ENCODE assay signal across 10 mouse cellular contexts in the genomic region with DNA sequence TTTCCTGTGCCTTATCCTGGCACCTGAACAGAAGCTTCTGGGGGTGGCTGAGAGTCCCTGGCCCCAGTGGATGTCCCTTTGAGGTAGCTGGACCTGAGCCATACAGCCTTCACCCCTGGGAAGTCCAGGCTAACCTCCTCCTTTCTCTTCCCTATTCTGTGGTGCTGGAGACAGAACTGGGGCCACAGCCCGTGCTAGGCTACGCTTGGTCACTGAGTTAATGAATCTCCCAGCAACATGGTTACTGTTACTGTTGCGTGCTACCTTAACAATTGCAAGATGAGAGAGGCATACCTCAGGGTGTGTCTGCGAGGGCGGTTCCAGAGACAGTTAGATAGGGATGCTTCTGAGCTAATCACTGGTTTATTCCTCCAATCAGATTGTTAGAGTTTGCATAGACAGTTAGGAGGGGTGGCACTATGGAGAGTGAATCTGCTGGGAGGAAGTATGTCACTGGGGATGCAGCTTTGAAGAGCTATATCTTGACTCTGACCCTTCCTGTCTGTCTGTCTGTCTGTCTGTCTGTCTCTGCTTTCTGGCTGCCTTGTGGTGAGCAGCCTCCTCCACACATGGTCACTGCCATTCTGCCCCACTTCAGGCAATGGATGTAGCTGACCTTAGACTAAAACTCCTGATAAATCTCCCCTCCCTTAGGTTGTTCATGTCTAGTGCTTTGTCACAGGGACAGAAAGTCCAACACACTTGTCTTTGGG. TPM values are rescaled to one million over a fixed set of nuclear protein-coding genes. Genes with fewer than 3 reads are reported as not detected.
DNase-seq lines count a peak whose midpoint lies in the region; ATAC-seq and TF ChIP-seq lines count a peak whose summit lies in the region.
"Had no signal": no experiment of that assay in that cellular context is flagged by ENCODE, and none has a peak within 500 bp of the region (broad histone marks: within the 10 kb centered on the region; RNA-seq: fewer than 3 reads in every experiment).

No protein-coding gene starts in this region.

- 80% methylated on average over 5 of the region's 5 CpGs for WGBS in hindbrain, embryonic 10.5 days
- 66% methylated on average over 5 of the region's 5 CpGs for WGBS in hindbrain, postnatal 0 days
- WGBS in hindbrain, embryonic 14.5 days = 75% methylated on average over 5 of the region's 5 CpGs
- WGBS in midbrain, embryonic 14.5 days = 71% methylated on average over 5 of the region's 5 CpGs

- DNase-seq in hindbrain, embryonic 10.5 days (ENCODE audit: low spot score) = no peak
- no peak for DNase-seq in hindbrain, postnatal 0 days (ENCODE audit: low spot score)
- DNase-seq in c-Kit-positive CD71-positive TER-119-negative erythroid progenitor cells, embryonic 14.5 days (ENCODE audit: low read depth) = peak; percentile 59
- DNase-seq in hindbrain, embryonic 14.5 days (ENCODE audit: low spot score) = no peak
- no peak for DNase-seq in midbrain, embryonic 14.5 days
- no peak for DNase-seq in cerebellum, adult 8-10 months
- DNase-seq in layer of hippocampus, adult 11-12 months (ENCODE audit: low spot score) = no peak
- DNase-seq in urinary bladder, adult 2 months (ENCODE audit: low spot score) = no peak
- DNase-seq: kidney, adult 18-20 months had no signal

- H3K9ac ChIP-seq in hindbrain, postnatal 0 days (replicated peaks; ENCODE audit: low read length) = no peak overlapping the region
- H3K9ac ChIP-seq in hindbrain, embryonic 14.5 days = no peak overlapping the region
- no peak overlapping the region; the same call in 1 of the 2 replicates for H3K9ac ChIP-seq in midbrain, embryonic 14.5 days (replicated peaks; ENCODE audit: low read length)
- H3K9ac ChIP-seq: limb, embryonic 15.5 days had no signal

- H3K4me3 ChIP-seq in hindbrain, embryonic 10.5 days = no peak overlapping the region
- H3K4me3 ChIP-seq in hindbrain, postnatal 0 days (ENCODE audit: low read length) = no peak overlapping the region
- H3K4me3 ChIP-seq in hindbrain, embryonic 14.5 days (replicated peaks; ENCODE audit: low read length) = no peak overlapping the region
- H3K4me3 ChIP-seq in midbrain, embryonic 14.5 days (replicated peaks; ENCODE audit: low read depth, low read length) = no peak overlapping the region
- H3K4me3 ChIP-seq: limb, embryonic 15.5 days had no signal

- no peak for TF ChIP-seq CTCF in hindbrain, postnatal 0 days (IDR thresholded peaks at IDR 0.05; ENCODE audit: low read depth)

- peak overlapping the region; percentile 76 for H3K27ac ChIP-seq in hindbrain, embryonic 10.5 days
- no peak overlapping the region for H3K27ac ChIP-seq in hindbrain, postnatal 0 days
- 0 out of 2 replicates have a peak overlapping the region, but pooled peaks have one; percentile 30 for H3K27ac ChIP-seq in hindbrain, embryonic 14.5 days
- H3K27ac ChIP-seq in midbrain, embryonic 14.5 days (replicated peaks; ENCODE audit: low read depth, low read length) = peak overlapping the region; percentile 5; the same call in 1 of the 2 replicates
- H3K27ac ChIP-seq: limb, embryonic 15.5 days had no signal

- ATAC-seq in hindbrain, postnatal 0 days = no peak
- no peak for ATAC-seq in hindbrain, embryonic 14.5 days (ENCODE audit: low FRiP score)
- ATAC-seq in midbrain, embryonic 14.5 days (ENCODE audit: low FRiP score, low TSS enrichment) = no peak

- no peak overlapping the region for H3K4me2 ChIP-seq in hindbrain, postnatal 0 days (ENCODE audit: low read depth, low read length)
- H3K4me2 ChIP-seq in hindbrain, embryonic 14.5 days (replicated peaks) = 0 out of 2 replicates have a peak overlapping the region, but pooled peaks have one; percentile 18
- no peak overlapping the region for H3K4me2 ChIP-seq in midbrain, embryonic 14.5 days (ENCODE audit: low read length)
- H3K4me2 ChIP-seq: limb, embryonic 15.5 days had no signal

- H3K36me3 ChIP-seq in hindbrain, embryonic 10.5 days = no peaks in the 10 kb centered on the region
- no peaks in the 10 kb centered on the region for H3K36me3 ChIP-seq in hindbrain, postnatal 0 days (ENCODE audit: insufficient read depth, low read length)
- H3K36me3 ChIP-seq in hindbrain, embryonic 14.5 days (replicated peaks; ENCODE audit: control insufficient read depth, insufficient read depth) = no peaks in the 10 kb centered on the region
- H3K36me3 ChIP-seq in midbrain, embryonic 14.5 days (ENCODE audit: control insufficient read depth, insufficient read depth, low read length) = no peaks in the 10 kb centered on the region
- H3K36me3 ChIP-seq: limb, embryonic 15.5 days had no signal

- no peaks in the 10 kb centered on the region for H3K9me3 ChIP-seq in hindbrain, embryonic 10.5 days
- no peaks in the 10 kb centered on the region for H3K9me3 ChIP-seq in hindbrain, postnatal 0 days (ENCODE audit: low read length)
- H3K9me3 ChIP-seq in hindbrain, embryonic 14.5 days (ENCODE audit: control insufficient read depth, low read length) = no peaks in the 10 kb centered on the region
- H3K9me3 ChIP-seq in midbrain, embryonic 14.5 days (ENCODE audit: control insufficient read depth, low read length) = no peaks in the 10 kb centered on the region
- H3K9me3 ChIP-seq: limb, embryonic 15.5 days had no signal

- H3K4me1 ChIP-seq in hindbrain, embryonic 10.5 days (replicated peaks) = peaks cover 96% of the 10 kb centered on the region
- H3K4me1 ChIP-seq in hindbrain, postnatal 0 days (ENCODE audit: insufficient read depth, low read length) = peaks cover 25% of the 10 kb centered on the region
- peaks cover 56% of the 10 kb centered on the region for H3K4me1 ChIP-seq in hindbrain, embryonic 14.5 days (replicated peaks; ENCODE audit: control insufficient read depth, insufficient read depth, low read length)
- peaks cover 44% of the 10 kb centered on the region for H3K4me1 ChIP-seq in midbrain, embryonic 14.5 days (ENCODE audit: control insufficient read depth, insufficient read depth, low read length)

- H3K27me3 ChIP-seq in hindbrain, embryonic 10.5 days (ENCODE audit: insufficient read depth, poor library complexity, severe bottlenecking) = peaks cover 46% of the 10 kb centered on the region
- no peaks in the 10 kb centered on the region for H3K27me3 ChIP-seq in hindbrain, postnatal 0 days (ENCODE audit: insufficient read depth, low read length)
- H3K27me3 ChIP-seq in hindbrain, embryonic 14.5 days (ENCODE audit: control insufficient read depth, insufficient read depth, low read length) = no peaks in the 10 kb centered on the region
- no peaks in the 10 kb centered on the region for H3K27me3 ChIP-seq in midbrain, embryonic 14.5 days (ENCODE audit: control insufficient read depth, insufficient read depth, low read length)
- H3K27me3 ChIP-seq: limb, embryonic 15.5 days had no signal

RNA-seq across cellular contexts. Expression of a gene that starts 20.1 kb away (rescaled TPM):
- 2.1 and 3.6 TPM in 2 replicates for polyA plus RNA-seq in hindbrain, embryonic 10.5 days (2016; fragmentation: Nextera tagmentation; extraction: Ambion mirVana)
- 8.5 and 10.4 TPM in 2 replicates for total RNA-seq in hindbrain, postnatal 0 days (2014; rRNA removed)
- polyA plus RNA-seq in hindbrain, postnatal 0 days (2015; fragmentation: Nextera tagmentation; extraction: Ambion mirVana) = 3.7 and 4.6 TPM in 2 replicates
- 3.2 TPM in 2 replicates for polyA plus RNA-seq in hindbrain, embryonic 14.5 days (2014; fragmentation: Nextera tagmentation; extraction: Ambion mirVana)
- 3.5 and 4.5 TPM in 2 replicates for polyA plus RNA-seq in midbrain, embryonic 14.5 days (2014; fragmentation: Nextera tagmentation; extraction: Ambion mirVana)
- polyA plus RNA-seq in urinary bladder, adult 2 months (2012; rRNA removed) = 133 and 156 TPM in 2 replicates

RNA-seq across cellular contexts. Expression of a gene that starts 33.5 kb away (rescaled TPM):
- 0.71 and 1.7 TPM in 2 replicates for polyA plus RNA-seq in hindbrain, embryonic 10.5 days (2016; fragmentation: Nextera tagmentation; extraction: Ambion mirVana)
- 6.1 and 9.1 TPM in 2 replicates for total RNA-seq in hindbrain, postnatal 0 days (2014; rRNA removed)
- 7.1 and 8.0 TPM in 2 replicates for polyA plus RNA-seq in hindbrain, postnatal 0 days (2015; fragmentation: Nextera tagmentation; extraction: Ambion mirVana)
- polyA plus RNA-seq in hindbrain, embryonic 14.5 days (2014; fragmentation: Nextera tagmentation; extraction: Ambion mirVana) = 14.6 and 15.6 TPM in 2 replicates
- polyA plus RNA-seq in midbrain, embryonic 14.5 days (2014; fragmentation: Nextera tagmentation; extraction: Ambion mirVana) = 7.1 and 8.7 TPM in 2 replicates
- polyA plus RNA-seq in urinary bladder, adult 2 months (2012; rRNA removed) = 89.1 and 164 TPM in 2 replicates

Comparison
In these comparisons a context has a peak if more than half of its experiments do, and no peak if none do; other contexts are left out.
1. RNA of a gene that starts 20.1 kb away (polyA plus RNA-seq): 133 to 156 TPM in urinary bladder, adult 2 months; 3.7 to 4.6 TPM in hindbrain, postnatal 0 days, 2.1 to 3.6 TPM in hindbrain, embryonic 10.5 days, 3.5 to 4.5 TPM in midbrain, embryonic 14.5 days and 3.2 TPM in hindbrain, embryonic 14.5 days; every median in the first group is over 10 times any median in the second.